Comparison of ENCODE assay signal across 9 mouse cellular contexts in the genomic region with DNA sequence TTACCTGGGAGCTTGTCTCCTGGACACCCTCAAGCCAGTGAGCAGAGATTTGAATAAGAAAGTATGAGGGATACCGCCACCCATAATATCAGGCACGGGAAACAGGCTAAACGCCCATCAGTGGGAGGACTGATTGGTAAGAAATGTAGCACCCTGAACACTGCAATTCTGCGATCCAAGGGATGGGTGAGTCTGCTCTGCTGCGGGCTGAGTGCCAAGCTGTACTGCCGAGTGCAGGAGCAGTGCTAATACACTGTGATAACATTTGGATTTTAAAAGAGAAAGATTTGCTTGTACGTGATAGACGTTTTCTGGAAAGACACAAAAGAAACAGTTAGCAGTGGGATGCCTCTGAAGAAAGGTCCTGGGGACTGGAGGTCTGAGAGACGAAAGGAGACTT. TPM values are rescaled to one million over a fixed set of nuclear protein-coding genes. Genes with fewer than 3 reads are reported as not detected.
DNase-seq lines count a peak whose midpoint lies in the region; ATAC-seq lines count a peak whose summit lies in the region.
"Had no signal": no experiment of that assay in that cellular context is flagged by ENCODE, and none has a peak within 500 bp of the region (broad histone marks: within the 10 kb centered on the region; RNA-seq: fewer than 3 reads in every experiment).

No protein-coding gene starts in this region.

- H3K4me1 ChIP-seq in forebrain, embryonic 15.5 days: peaks cover 15% of the 10 kb centered on the region
- peaks cover 15% of the 10 kb centered on the region for H3K4me1 ChIP-seq in forebrain, embryonic 13.5 days

- H3K36me3 ChIP-seq in forebrain, embryonic 15.5 days: no peaks in the 10 kb centered on the region
- no peaks in the 10 kb centered on the region for H3K36me3 ChIP-seq in forebrain, embryonic 13.5 days (ENCODE audit: poor library complexity, severe bottlenecking)

- DNase-seq in left cerebral cortex, postnatal 25 days (ENCODE audit: low spot score in 2 of 2): peak; percentile 64 to 66
- DNase-seq in left cerebral cortex, adult 9 months (ENCODE audit: low spot score in 2 of 2): no peak
- DNase-seq in gastrocnemius, postnatal 36 days: peak; percentile 23 to 41
- DNase-seq in spleen, postnatal 36 days (ENCODE audit: low spot score in 2 of 2): no peak
- DNase-seq in yolk sac, embryonic 10.5 days (ENCODE audit: low spot score): no peak

- no peak overlapping the region for H3K27ac ChIP-seq in forebrain, embryonic 15.5 days (replicated peaks)
- no peak overlapping the region for H3K27ac ChIP-seq in forebrain, embryonic 13.5 days
- H3K27ac ChIP-seq: liver, embryonic 14.5 days had no signal

- intact Hi-C loops in left cerebral cortex, postnatal 25 days (cut with DNase I): no loop called here
- intact Hi-C loops in gastrocnemius, postnatal 36 days (cut with DNase I): no loop called here

- H3K9me3 ChIP-seq in forebrain, embryonic 15.5 days: no peaks in the 10 kb centered on the region
- H3K9me3 ChIP-seq in forebrain, embryonic 13.5 days (replicated peaks): no peaks in the 10 kb centered on the region

- 18% methylated on average over 9 of the region's 9 CpGs for WGBS in forebrain, embryonic 15.5 days
- 32% methylated on average over 9 of the region's 9 CpGs for WGBS in forebrain, embryonic 13.5 days

- ATAC-seq in forebrain, embryonic 15.5 days (replicated peaks): no peak
- no peak for ATAC-seq in forebrain, embryonic 13.5 days
- ATAC-seq in megakaryocyte-erythroid progenitor cell, adult 5-6 weeks (replicated peaks; ENCODE audit: low FRiP score, low TSS enrichment, poor library complexity, severe bottlenecking): 0 out of 2 replicates have a peak, but pooled peaks have one; percentile 26

- H3K27me3 ChIP-seq in forebrain, embryonic 15.5 days: no peaks in the 10 kb centered on the region
- H3K27me3 ChIP-seq in forebrain, embryonic 13.5 days: 0 out of 2 replicates have a peak, but pooled peaks cover 4% of the 10 kb centered on the region

- peak overlapping the region; percentile 10; the same call in 1 of the 2 replicates for H3K4me2 ChIP-seq in forebrain, embryonic 15.5 days (replicated peaks)
- no peak overlapping the region for H3K4me2 ChIP-seq in forebrain, embryonic 13.5 days

- peak overlapping the region; percentile 15; the same call in 1 of the 2 replicates for H3K9ac ChIP-seq in forebrain, embryonic 15.5 days (replicated peaks)
- no peak overlapping the region for H3K9ac ChIP-seq in forebrain, embryonic 13.5 days
- H3K9ac ChIP-seq: liver, embryonic 14.5 days had no signal

- no peak overlapping the region for H3K4me3 ChIP-seq in forebrain, embryonic 15.5 days
- no peak overlapping the region for H3K4me3 ChIP-seq in forebrain, embryonic 13.5 days

RNA-seq across cellular contexts. Expression of a gene that starts 26.5 kb away (rescaled TPM):
- 5.6 and 6.9 TPM in 2 replicates for polyA plus RNA-seq in forebrain, embryonic 15.5 days (2015; fragmentation: Nextera tagmentation; extraction: Ambion mirVana)
- polyA plus RNA-seq in forebrain, embryonic 13.5 days (2015; fragmentation: Nextera tagmentation; extraction: Ambion mirVana): 2.2 and 2.6 TPM in 2 replicates
- total RNA-seq in left cerebral cortex, postnatal 25 days (2021): 10 to 100 TPM; 76.5 to 90.2 TPM
- total RNA-seq in gastrocnemius, postnatal 36 days (2021): 1 to 10 TPM; 1.0 TPM
- total RNA-seq in megakaryocyte-erythroid progenitor cell, adult 5-6 weeks (2014; fragmentation: Nextera tagmentation): not detected in 2 replicates
- total RNA-seq in megakaryocyte-erythroid progenitor cell, adult 5-6 weeks (2017): 0.80 TPM in 1 of 2 replicates, not detected in the other

RNA-seq across cellular contexts. Expression of a gene that starts 29.1 kb away (rescaled TPM):
- polyA plus RNA-seq in forebrain, embryonic 15.5 days (2015; fragmentation: Nextera tagmentation; extraction: Ambion mirVana): 14.8 and 16.2 TPM in 2 replicates
- polyA plus RNA-seq in forebrain, embryonic 13.5 days (2015; fragmentation: Nextera tagmentation; extraction: Ambion mirVana): 13.9 and 15.8 TPM in 2 replicates
- total RNA-seq in left cerebral cortex, postnatal 25 days (2021): 10 to 100 TPM; 26.9 to 27.2 TPM
- total RNA-seq in gastrocnemius, postnatal 36 days (2021): 1 to 10 TPM; 4.9 to 5.2 TPM
- total RNA-seq in megakaryocyte-erythroid progenitor cell, adult 5-6 weeks (2014; fragmentation: Nextera tagmentation): 22.3 and 25.0 TPM in 2 replicates
- total RNA-seq in megakaryocyte-erythroid progenitor cell, adult 5-6 weeks (2017): 13.3 and 14.2 TPM in 2 replicates

RNA-seq across cellular contexts. Expression of a gene that starts 41.5 kb away (rescaled TPM):
- 15.4 and 21.6 TPM in 2 replicates for polyA plus RNA-seq in forebrain, embryonic 15.5 days (2015; fragmentation: Nextera tagmentation; extraction: Ambion mirVana)
- polyA plus RNA-seq in forebrain, embryonic 13.5 days (2015; fragmentation: Nextera tagmentation; extraction: Ambion mirVana): 22.8 and 25.1 TPM in 2 replicates
- total RNA-seq in left cerebral cortex, postnatal 25 days (2021): 10 to 100 TPM; 12.4 to 13.9 TPM
- total RNA-seq in gastrocnemius, postnatal 36 days (2021): 1 to 10 TPM; 2.4 to 3.0 TPM
- total RNA-seq in megakaryocyte-erythroid progenitor cell, adult 5-6 weeks (2014; fragmentation: Nextera tagmentation): 18.8 and 21.3 TPM in 2 replicates
- total RNA-seq in megakaryocyte-erythroid progenitor cell, adult 5-6 weeks (2017): 17.6 and 29.0 TPM in 2 replicates

RNA-seq across cellular contexts. Expression of a gene that starts 50.8 kb away (rescaled TPM):
- 2.1 and 2.2 TPM in 2 replicates for polyA plus RNA-seq in forebrain, embryonic 15.5 days (2015; fragmentation: Nextera tagmentation; extraction: Ambion mirVana)
- polyA plus RNA-seq in forebrain, embryonic 13.5 days (2015; fragmentation: Nextera tagmentation; extraction: Ambion mirVana): 1.2 and 1.5 TPM in 2 replicates
- 1 to 10 TPM; 3.3 to 3.5 TPM for total RNA-seq in left cerebral cortex, postnatal 25 days (2021)
- 1 to 10 TPM; 5.1 to 7.2 TPM for total RNA-seq in gastrocnemius, postnatal 36 days (2021)
- total RNA-seq in megakaryocyte-erythroid progenitor cell, adult 5-6 weeks (2014; fragmentation: Nextera tagmentation): 0.17 TPM in 1 of 2 replicates, not detected in the other
- total RNA-seq in megakaryocyte-erythroid progenitor cell, adult 5-6 weeks (2017): 0.52 TPM in 1 of 2 replicates, not detected in the other

Comparison
In these comparisons a context has a peak if more than half of its experiments do, and no peak if none do; other contexts are left out.
1. DNase-seq: peak in left cerebral cortex, postnatal 25 days (2 of 2) and gastrocnemius, postnatal 36 days (2 of 2); none in left cerebral cortex, adult 9 months (0 of 2), spleen, postnatal 36 days (0 of 2) and yolk sac, embryonic 10.5 days (single experiment).
2. RNA of a gene that starts 26.5 kb away (total RNA-seq): 76.5 to 90.2 TPM in left cerebral cortex, postnatal 25 days; 1.0 TPM in gastrocnemius, postnatal 36 days and 0.80 TPM in megakaryocyte-erythroid progenitor cell, adult 5-6 weeks; every median in the first group is over 10 times any median in the second.